Mouse (Mus musculus) liver, embryonic 14.5 days (tissue): ENCODE results near the gene Cacna1a.

Source experiments
- CTCF ChIP-seq: IDR thresholded peaks from 2 replicates; pipeline ENCODE4 v1.5.1; 2016; ENCODE audit warnings: antibody characterized with exemption, low read depth, control low read depth
- EP300 ChIP-seq: IDR thresholded peaks from 2 replicates; pipeline ENCODE4 v1.6.1; 2016; ENCODE audit warnings: antibody characterized with exemption, low read depth

- no peak for TF ChIP-seq EP300
- no peak for TF ChIP-seq CTCF
These were observed 123.4 kb downstream of the Cacna1a start for GRCm38 (mm10) chr8:84511621-84512020.
